Mouse (Mus musculus) forebrain, embryonic 12.5 days (tissue): ENCODE results near the gene Sbno2. TPM values are rescaled to one million over a fixed set of nuclear protein-coding genes. Genes with fewer than 3 reads are reported as not detected.
"Not testable (repeated sequence)": the region's sequence is repeated elsewhere in the genome, so short reads cannot be mapped to it uniquely, and the experiment has no call there.

Experiments
- ATAC-seq: fragments of 200-750 bp; cut with Nextera tagmentation; 2 replicates; pipeline ENCODE4 v1.8.0; 2017; ENCODE audit warnings: moderate TSS enrichment; ENCODE audit not compliant: low FRiP score
- H3K27ac ChIP-seq: fragments of 300-500 bp; sonication (generic); 2 replicates; pipeline ENCODE4 v1.5.1; 2016; ENCODE audit warnings: mild to moderate bottlenecking
- H3K27me3 ChIP-seq: fragments of 300-500 bp; sonication (generic); 2 replicates; pipeline ENCODE4 v1.6.1; 2016; ENCODE audit warnings: mild to moderate bottlenecking
- H3K36me3 ChIP-seq: fragments of 300-500 bp; sonication (generic); replicated peaks from 2 replicates; pipeline ENCODE4 v1.6.1; 2016; ENCODE audit warnings: mild to moderate bottlenecking
- H3K4me1 ChIP-seq: fragments of 300-500 bp; sonication (generic); 2 replicates; pipeline ENCODE4 v1.6.1; 2016
- H3K4me2 ChIP-seq: fragments of 300-500 bp; sonication (generic); 2 replicates; pipeline ENCODE4 v1.6.1; 2016; ENCODE audit warnings: mild to moderate bottlenecking, moderate library complexity
- H3K4me3 ChIP-seq: fragments of 300-500 bp; sonication (generic); replicated peaks from 2 replicates; pipeline ENCODE4 v1.5.1; 2016; ENCODE audit warnings: mild to moderate bottlenecking
- H3K9ac ChIP-seq: fragments of 300-500 bp; sonication (generic); 2 replicates; pipeline ENCODE4 v1.6.1; 2016; ENCODE audit warnings: mild to moderate bottlenecking
- H3K9me3 ChIP-seq: fragments of 300-500 bp; sonication (generic); 2 replicates; pipeline ENCODE4 v1.6.1; 2016
- WGBS: fragments of 180-500 bp; shearing (Covaris S2); methylation state at CpG from one replicate; pipeline ENCODE4 v1.1.7; 2016; 5-methylcytosine and 5-hydroxymethylcytosine counted together
- polyA plus RNA-seq: library from polyadenylated mRNA; unstranded; fragments of >200 nt; fragmentation: Nextera tagmentation; extraction: Ambion mirVana; gene quantifications from 2 replicates; pipeline ENCODE4 v1.2.1, GENCODE M21; 2016

Sbno2 gene
- polyA plus RNA-seq, 1 experiment from 2014 or later: 16.4 TPM

GRCm38 (mm10) chr10:80048834-80049233 lies 56.5 kb downstream of the Sbno2 start:
- no peak overlapping the region for H3K4me3 ChIP-seq
- no peaks in the 10 kb centered on the region for H3K36me3 ChIP-seq
- H3K27me3 ChIP-seq: peaks cover 6% of the 10 kb centered on the region; the same call in 1 of the 2 replicates
- H3K9me3 ChIP-seq: no peaks in the 10 kb centered on the region
- H3K4me1 ChIP-seq: peaks cover 49% of the 10 kb centered on the region
- H3K27ac ChIP-seq: peak overlapping the region; percentile 72
- no peak overlapping the region for H3K9ac ChIP-seq
- ATAC-seq: no peak
- H3K4me2 ChIP-seq: no peak overlapping the region
- 54% methylated on average over 3 of the region's 3 CpGs for WGBS

GRCm38 (mm10) chr10:80048396-80048795 lies 57.0 kb downstream of the Sbno2 start:
- Histone ChIP-seq H3K4me3 (no peak overlapping the region), H3K27me3 (peaks cover 6% of the 10 kb centered on the region; the same call in 1 of the 2 replicates), H3K9me3 (no peaks in the 10 kb centered on the region), H3K36me3 (no peaks in the 10 kb centered on the region), H3K4me2 (0 out of 2 replicates have a peak overlapping the region, but pooled peaks have one; percentile 2), H3K4me1 (peaks cover 49% of the 10 kb centered on the region), H3K27ac (peak overlapping the region; percentile 72), H3K9ac (no peak overlapping the region)
- 3% methylated on average over 5 of the region's 5 CpGs for WGBS
- ATAC-seq: no peak

- no peaks in the 10 kb centered on the region for H3K36me3 ChIP-seq
- 48% methylated on average over 9 of the region's 9 CpGs for WGBS
- H3K9ac ChIP-seq: peak within 1 kb of the TSS; percentile 17; the same call in 1 of the 2 replicates
- H3K9me3 ChIP-seq: no peaks in the 10 kb centered on the region
- H3K4me1 ChIP-seq: peaks cover 45% of the 10 kb centered on the region
- no peak for ATAC-seq
- H3K4me3 ChIP-seq: no peak within 1 kb of the TSS
- H3K27ac ChIP-seq: peak within 1 kb of the TSS; percentile 72
- H3K4me2 ChIP-seq: 0 out of 2 replicates have a peak within 1 kb of the TSS, but pooled peaks have one; percentile 2
- H3K27me3 ChIP-seq: peaks cover 6% of the 10 kb centered on the region; the same call in 1 of the 2 replicates
These were observed 58.3 kb downstream of the Sbno2 start, which contains the start of gene Gpx4 for GRCm38 (mm10) chr10:80047041-80047565. Gene Gpx4 (plus strand): TSS chr10:80047166.

- Histone ChIP-seq H3K9ac (no peak overlapping the region), H3K4me1 (peaks cover 39% of the 10 kb centered on the region), H3K9me3 (no peaks in the 10 kb centered on the region), H3K4me2 (no peak overlapping the region), H3K4me3 (no peak overlapping the region), H3K27me3 (peaks cover 6% of the 10 kb centered on the region; the same call in 1 of the 2 replicates), H3K36me3 (no peaks in the 10 kb centered on the region), H3K27ac (no peak overlapping the region)
- no peak for ATAC-seq
- WGBS: 87% methylated on average over 5 of the region's 5 CpGs
These were observed 59.6 kb downstream of the Sbno2 start for GRCm38 (mm10) chr10:80045766-80046165.

- not testable (repeated sequence) for H3K9ac ChIP-seq, H3K4me2 ChIP-seq, H3K27ac ChIP-seq, ATAC-seq, H3K27me3 ChIP-seq, H3K9me3 ChIP-seq, H3K4me3 ChIP-seq, H3K36me3 ChIP-seq
- peaks cover 35% of the 10 kb centered on the region for H3K4me1 ChIP-seq
- WGBS: 77% methylated on average over 3 of the region's 4 CpGs
These were observed 60.0 kb downstream of the Sbno2 start for GRCm38 (mm10) chr10:80045364-80045763.

- Histone ChIP-seq H3K9me3 (no peaks in the 10 kb centered on the region), H3K4me3 (no peak overlapping the region), H3K36me3 (no peaks in the 10 kb centered on the region), H3K9ac (0 out of 2 replicates have a peak overlapping the region, but pooled peaks have one; percentile 5), H3K4me2 (no peak overlapping the region), H3K27ac (peak overlapping the region; percentile 70; the same call in 1 of the 2 replicates), H3K27me3 (peaks cover 6% of the 10 kb centered on the region; the same call in 1 of the 2 replicates), H3K4me1 (peaks cover 29% of the 10 kb centered on the region)
- WGBS: 48% methylated on average over 4 of the region's 4 CpGs
- ATAC-seq: no peak
These were observed 61.3 kb downstream of the Sbno2 start for GRCm38 (mm10) chr10:80044087-80044486.

- H3K4me1 ChIP-seq: peaks cover 18% of the 10 kb centered on the region
- H3K36me3 ChIP-seq: peaks cover 19% of the 10 kb centered on the region
- not testable (repeated sequence) for H3K4me3 ChIP-seq, H3K9me3 ChIP-seq, H3K27me3 ChIP-seq, H3K9ac ChIP-seq, ATAC-seq, H3K27ac ChIP-seq, H3K4me2 ChIP-seq
- WGBS: 89% methylated on average over 8 of the region's 8 CpGs
These were observed 63.8 kb downstream of the Sbno2 start for GRCm38 (mm10) chr10:80041409-80042060.

- H3K27ac ChIP-seq: peak within 1 kb of the TSS; percentile 63; the same call in 1 of the 2 replicates
- H3K9ac ChIP-seq: peak within 1 kb of the TSS; percentile 82
- H3K4me1 ChIP-seq: peaks cover 17% of the 10 kb centered on the region
- no peaks in the 10 kb centered on the region for H3K9me3 ChIP-seq
- peak within 1 kb of the TSS; percentile 79 for H3K4me2 ChIP-seq
- H3K4me3 ChIP-seq: peak within 1 kb of the TSS; percentile 84
- H3K27me3 ChIP-seq: no peaks in the 10 kb centered on the region
- WGBS: under 1% methylated on average over 40 of the region's 40 CpGs
- peaks cover 38% of the 10 kb centered on the region for H3K36me3 ChIP-seq
- ATAC-seq: peak; percentile 98
These were observed 65.8 kb downstream of the Sbno2 start, which contains the start of gene Polr2e for GRCm38 (mm10) chr10:80039559-80039979. Gene Polr2e (minus strand): TSS chr10:80039795.

GRCm38 (mm10) chr10:80036832-80037231 lies 68.5 kb downstream of the Sbno2 start:
- H3K27ac ChIP-seq: 0 out of 2 replicates have a peak overlapping the region, but pooled peaks have one; percentile 42
- H3K36me3 ChIP-seq: peaks cover 41% of the 10 kb centered on the region
- no peak overlapping the region for H3K4me2 ChIP-seq
- no peaks in the 10 kb centered on the region for H3K27me3 ChIP-seq
- ATAC-seq: no peak
- peaks cover 13% of the 10 kb centered on the region for H3K4me1 ChIP-seq
- H3K9me3 ChIP-seq: no peaks in the 10 kb centered on the region
- H3K4me3 ChIP-seq: no peak overlapping the region
- 89% methylated on average over 13 of the region's 13 CpGs for WGBS
- no peak overlapping the region for H3K9ac ChIP-seq

GRCm38 (mm10) chr10:80035686-80036085 lies 69.7 kb downstream of the Sbno2 start:
- Histone ChIP-seq H3K4me1 (peaks cover 13% of the 10 kb centered on the region), H3K27ac (no peak overlapping the region), H3K27me3 (no peaks in the 10 kb centered on the region), H3K4me3 (no peak overlapping the region), H3K9ac (no peak overlapping the region), H3K36me3 (peaks cover 41% of the 10 kb centered on the region), H3K4me2 (no peak overlapping the region), H3K9me3 (no peaks in the 10 kb centered on the region)
- WGBS: 90% methylated on average over 5 of the region's 5 CpGs
- ATAC-seq: no peak

- H3K9me3 ChIP-seq: no peaks in the 10 kb centered on the region
- H3K4me3 ChIP-seq: no peak overlapping the region
- H3K27me3 ChIP-seq: no peaks in the 10 kb centered on the region
- WGBS: 87% methylated on average over 8 of the region's 8 CpGs
- no peak overlapping the region for H3K9ac ChIP-seq
- no peak for ATAC-seq
- peaks cover 41% of the 10 kb centered on the region for H3K36me3 ChIP-seq
- H3K4me1 ChIP-seq: peaks cover 13% of the 10 kb centered on the region
- no peak overlapping the region for H3K4me2 ChIP-seq
- no peak overlapping the region for H3K27ac ChIP-seq
These were observed 70.2 kb downstream of the Sbno2 start for GRCm38 (mm10) chr10:80035148-80035547.

- H3K9ac ChIP-seq: no peak overlapping the region
- H3K4me3 ChIP-seq: no peak overlapping the region
- 0 out of 2 replicates have a peak, but pooled peaks have one; percentile 33 for ATAC-seq
- no peaks in the 10 kb centered on the region for H3K9me3 ChIP-seq
- WGBS: 47% methylated on average over 9 of the region's 9 CpGs
- no peak overlapping the region for H3K27ac ChIP-seq
- peaks cover 41% of the 10 kb centered on the region for H3K36me3 ChIP-seq
- peaks cover 10% of the 10 kb centered on the region for H3K4me1 ChIP-seq
- no peak overlapping the region for H3K4me2 ChIP-seq
- H3K27me3 ChIP-seq: no peaks in the 10 kb centered on the region
These were observed 71.6 kb downstream of the Sbno2 start for GRCm38 (mm10) chr10:80033511-80034391.
